Mouse (Mus musculus): ENCODE measurements at regions not wholly inside any gene's neighbourhood (a gene's known extent, or its start where the extent isn't known, plus 50 kb on each side); places are given as distances from the start of the nearest gene placed in this dataset.

GRCm38 (mm10) chr3:21423139-21423538 lies 653.3 kb upstream of the Tbl1xr1 start:
- Histone ChIP-seq H3K36me3 (ENCODE audit: insufficient read depth, low read length) (no peaks in the 10 kb centered on the region), H3K9me3 (ENCODE audit: low read length) (no peaks in the 10 kb centered on the region), H3K4me1 (replicated peaks; ENCODE audit: low read depth, low read length) (no peaks in the 10 kb centered on the region), H3K27me3 (ENCODE audit: insufficient read depth, low read length) (no peaks in the 10 kb centered on the region), H3K4me3 (replicated peaks; ENCODE audit: low read length) (no peak overlapping the region)
- TF ChIP-seq NANOG (IDR thresholded peaks at IDR 0.05; ENCODE audit: borderline replicate concordance, low read length), result no peak
- no peak for TF ChIP-seq CTCF (conservative IDR thresholded peaks at IDR 0.05; ENCODE audit: low read length)
- no peak for TF ChIP-seq POU5F1 (IDR thresholded peaks at IDR 0.05; ENCODE audit: borderline replicate concordance, low read length)

DNA sequence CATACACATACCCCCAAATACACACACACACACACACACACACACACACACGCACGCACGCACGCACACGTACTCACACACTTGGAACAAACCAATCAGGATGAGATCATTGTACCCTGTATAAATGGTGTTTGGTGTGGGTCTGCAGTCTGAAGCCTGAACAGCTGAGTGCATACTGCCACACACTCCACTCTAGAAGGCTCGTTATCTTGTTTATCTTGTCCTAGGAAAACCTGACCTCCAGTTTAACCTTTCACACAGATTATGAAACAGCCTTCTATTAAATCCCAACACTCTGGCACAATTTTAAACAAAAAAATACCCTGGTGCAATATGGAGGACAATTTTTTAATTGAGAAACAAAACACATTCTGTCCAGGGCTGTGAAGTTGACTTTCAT lies 649.9 kb upstream of the Tbl1xr1 start:
- Histone ChIP-seq H3K27me3 (ENCODE audit: insufficient read depth, low read length) (no peaks in the 10 kb centered on the region), H3K4me3 (replicated peaks; ENCODE audit: low read length) (no peak overlapping the region), H3K9me3 (ENCODE audit: low read length) (no peaks in the 10 kb centered on the region), H3K4me1 (replicated peaks; ENCODE audit: low read depth, low read length) (no peaks in the 10 kb centered on the region), H3K36me3 (ENCODE audit: insufficient read depth, low read length) (no peaks in the 10 kb centered on the region)
- TF ChIP-seq CTCF (conservative IDR thresholded peaks at IDR 0.05; ENCODE audit: low read length), result no peak
- TF ChIP-seq NANOG (IDR thresholded peaks at IDR 0.05; ENCODE audit: borderline replicate concordance, low read length), result no peak
- TF ChIP-seq POU5F1 (IDR thresholded peaks at IDR 0.05; ENCODE audit: borderline replicate concordance, low read length), result no peak

- Histone ChIP-seq H3K9me3 (ENCODE audit: low read length) (no peaks in the 10 kb centered on the region), H3K4me1 (replicated peaks; ENCODE audit: low read depth, low read length) (no peaks in the 10 kb centered on the region), H3K27me3 (ENCODE audit: insufficient read depth, low read length) (no peaks in the 10 kb centered on the region), H3K4me3 (replicated peaks; ENCODE audit: low read length) (no peak overlapping the region), H3K36me3 (ENCODE audit: insufficient read depth, low read length) (no peaks in the 10 kb centered on the region)
- TF ChIP-seq NANOG (IDR thresholded peaks at IDR 0.05; ENCODE audit: borderline replicate concordance, low read length), result no peak
- TF ChIP-seq CTCF (conservative IDR thresholded peaks at IDR 0.05; ENCODE audit: low read length), result no peak
- no peak for TF ChIP-seq POU5F1 (IDR thresholded peaks at IDR 0.05; ENCODE audit: borderline replicate concordance, low read length)
Observed at GRCm38 (mm10) chr3:21427408-21428031, 648.9 kb upstream of the Tbl1xr1 start.

DNA sequence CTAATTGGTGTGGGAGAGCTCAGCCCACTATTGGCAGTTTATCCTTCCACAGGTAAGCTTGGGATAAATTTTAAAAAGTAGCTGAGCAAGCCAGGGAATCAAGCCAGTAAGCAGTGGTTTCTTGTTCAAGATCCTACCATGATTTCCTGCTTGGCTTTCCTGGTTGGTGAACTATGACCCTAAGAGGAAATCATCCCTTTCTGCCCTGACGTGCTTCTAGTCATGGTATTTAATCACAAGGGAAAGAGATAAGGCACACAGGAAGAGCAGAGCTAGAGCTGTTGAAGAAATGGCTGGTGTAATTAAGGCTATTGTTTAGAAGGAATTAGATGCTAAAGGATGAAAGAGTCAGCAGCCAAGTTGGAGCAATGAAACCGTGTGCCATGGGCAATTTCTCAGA lies 648.3 kb upstream of the Tbl1xr1 start:
- Histone ChIP-seq H3K4me1 (replicated peaks; ENCODE audit: low read depth, low read length) (no peaks in the 10 kb centered on the region), H3K4me3 (replicated peaks; ENCODE audit: low read length) (no peak overlapping the region), H3K27me3 (ENCODE audit: insufficient read depth, low read length) (no peaks in the 10 kb centered on the region), H3K36me3 (ENCODE audit: insufficient read depth, low read length) (no peaks in the 10 kb centered on the region), H3K9me3 (ENCODE audit: low read length) (no peaks in the 10 kb centered on the region)
- TF ChIP-seq NANOG (IDR thresholded peaks at IDR 0.05; ENCODE audit: borderline replicate concordance, low read length) (no peak), POU5F1 (IDR thresholded peaks at IDR 0.05; ENCODE audit: borderline replicate concordance, low read length) (no peak), CTCF (conservative IDR thresholded peaks at IDR 0.05; ENCODE audit: low read length) (no peak)

DNA sequence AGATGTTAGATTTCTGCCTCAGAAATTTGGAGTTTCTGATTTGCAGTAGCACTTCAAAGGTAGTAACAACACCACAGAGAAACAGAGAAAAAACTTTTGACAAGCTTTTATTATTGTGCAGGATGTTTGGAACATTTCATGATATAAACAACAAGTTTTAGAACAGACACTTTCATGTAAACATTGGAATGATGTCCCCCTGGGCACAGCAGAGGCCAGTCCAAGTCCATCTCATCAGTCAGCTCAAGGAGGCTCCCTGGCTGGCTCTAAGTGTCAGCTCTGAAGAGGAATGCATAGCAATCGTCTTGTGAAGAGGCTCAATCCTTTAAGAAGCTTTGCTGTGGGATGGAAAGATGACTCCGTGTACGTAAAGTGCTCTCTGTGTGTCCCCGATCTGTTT lies 612.2 kb upstream of the Tbl1xr1 start:
- H3K4me3 ChIP-seq (replicated peaks; ENCODE audit: low read length), result no peak overlapping the region
- H3K36me3 ChIP-seq (ENCODE audit: insufficient read depth, low read length), result no peaks in the 10 kb centered on the region
- TF ChIP-seq POU5F1 (IDR thresholded peaks at IDR 0.05; ENCODE audit: borderline replicate concordance, low read length) (no peak), NANOG (IDR thresholded peaks at IDR 0.05; ENCODE audit: borderline replicate concordance, low read length) (no peak), CTCF (conservative IDR thresholded peaks at IDR 0.05; ENCODE audit: low read length) (no peak)
- H3K9me3 ChIP-seq (ENCODE audit: low read length), result peaks cover 20% of the 10 kb centered on the region
- H3K27me3 ChIP-seq (ENCODE audit: insufficient read depth, low read length), result no peaks in the 10 kb centered on the region
- H3K4me1 ChIP-seq (replicated peaks; ENCODE audit: low read depth, low read length), result no peaks in the 10 kb centered on the region

DNA sequence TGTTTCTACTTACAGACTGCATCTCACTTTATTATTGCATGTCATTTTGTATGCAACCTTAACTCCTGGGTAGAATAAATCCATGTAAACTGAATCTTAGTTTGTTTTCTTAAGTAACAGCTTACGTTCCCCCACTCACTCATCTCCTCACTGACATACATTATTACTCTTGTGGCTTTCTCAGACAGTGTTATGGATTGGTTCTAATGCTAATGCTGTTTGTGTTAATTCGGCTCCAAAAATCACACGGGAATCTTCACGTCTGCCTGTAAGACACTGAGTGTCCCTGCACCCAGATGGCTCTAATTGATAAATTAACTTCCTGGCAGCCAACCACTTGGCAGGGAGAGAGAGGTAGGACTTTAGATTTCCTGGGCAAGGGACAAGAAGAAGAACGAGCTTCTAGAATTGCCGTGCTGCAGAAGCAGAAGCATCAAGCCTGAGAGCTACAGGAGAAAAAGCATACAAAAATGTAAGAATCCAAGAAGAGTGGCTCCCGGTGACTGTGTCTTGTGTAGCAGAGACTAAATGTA lies 610.3 kb upstream of the Tbl1xr1 start:
- Histone ChIP-seq H3K4me1 (replicated peaks; ENCODE audit: low read depth, low read length) (no peaks in the 10 kb centered on the region), H3K36me3 (ENCODE audit: insufficient read depth, low read length) (no peaks in the 10 kb centered on the region), H3K27me3 (ENCODE audit: insufficient read depth, low read length) (no peaks in the 10 kb centered on the region), H3K4me3 (replicated peaks; ENCODE audit: low read length) (no peak overlapping the region), H3K9me3 (ENCODE audit: low read length) (peaks cover 2% of the 10 kb centered on the region)
- TF ChIP-seq POU5F1 (IDR thresholded peaks at IDR 0.05; ENCODE audit: borderline replicate concordance, low read length) (no peak), NANOG (IDR thresholded peaks at IDR 0.05; ENCODE audit: borderline replicate concordance, low read length) (no peak), CTCF (conservative IDR thresholded peaks at IDR 0.05; ENCODE audit: low read length) (no peak)

GRCm38 (mm10) chr3:21477366-21477765 lies 599.1 kb upstream of the Tbl1xr1 start:
- Histone ChIP-seq H3K27me3 (ENCODE audit: insufficient read depth, low read length) (no peaks in the 10 kb centered on the region), H3K4me1 (replicated peaks; ENCODE audit: low read depth, low read length) (peaks cover 9% of the 10 kb centered on the region; the same call in 1 of the 2 replicates), H3K9me3 (ENCODE audit: low read length) (peaks cover 14% of the 10 kb centered on the region), H3K4me3 (replicated peaks; ENCODE audit: low read length) (no peak overlapping the region), H3K36me3 (ENCODE audit: insufficient read depth, low read length) (peaks cover 3% of the 10 kb centered on the region; the same call in 1 of the 2 replicates)
- no peak for TF ChIP-seq CTCF (conservative IDR thresholded peaks at IDR 0.05; ENCODE audit: low read length)
- TF ChIP-seq NANOG (IDR thresholded peaks at IDR 0.05; ENCODE audit: borderline replicate concordance, low read length), result no peak
- no peak for TF ChIP-seq POU5F1 (IDR thresholded peaks at IDR 0.05; ENCODE audit: borderline replicate concordance, low read length)

DNA sequence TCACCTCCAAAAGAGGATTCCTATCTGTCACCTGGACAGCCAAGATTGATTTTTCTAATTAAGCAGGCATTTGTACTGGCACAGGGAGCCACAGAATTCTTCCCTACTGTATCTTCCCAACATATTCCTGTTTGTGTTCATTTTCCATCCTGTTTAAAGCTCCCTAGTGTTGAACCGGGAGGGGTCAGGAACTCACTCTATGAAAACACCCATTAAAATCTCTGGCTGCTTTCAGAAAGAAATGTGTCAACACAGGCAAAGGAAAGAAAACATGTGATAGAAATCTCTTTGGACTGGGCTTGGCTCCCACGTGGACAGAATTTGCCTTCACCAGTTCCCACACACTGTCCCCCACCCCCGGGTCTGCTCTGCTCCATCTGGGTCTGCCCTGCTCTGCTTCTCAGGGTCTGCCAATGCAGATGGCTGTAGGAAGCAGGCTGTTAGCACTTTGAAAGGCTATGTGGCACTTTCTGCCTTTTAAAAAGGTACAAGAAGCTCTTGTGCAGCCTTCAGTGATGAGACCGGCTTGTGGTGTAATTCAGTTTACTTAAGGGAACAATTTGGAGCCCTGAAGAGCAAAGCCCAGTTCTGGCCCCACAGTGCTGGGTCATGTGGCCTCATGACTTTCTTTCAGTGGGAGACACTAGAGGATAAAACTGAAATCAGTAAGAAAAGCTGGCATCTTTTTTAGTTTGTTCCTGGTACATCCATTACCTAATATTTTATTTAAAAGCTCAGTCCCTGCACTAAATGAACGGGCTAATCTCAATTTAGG lies 597.2 kb upstream of the Tbl1xr1 start:
- Histone ChIP-seq H3K4me3 (replicated peaks; ENCODE audit: low read length) (no peak overlapping the region), H3K27me3 (ENCODE audit: insufficient read depth, low read length) (no peaks in the 10 kb centered on the region), H3K4me1 (replicated peaks; ENCODE audit: low read depth, low read length) (peaks cover 9% of the 10 kb centered on the region; the same call in 1 of the 2 replicates), H3K36me3 (ENCODE audit: insufficient read depth, low read length) (no peaks in the 10 kb centered on the region), H3K9me3 (ENCODE audit: low read length) (no peaks in the 10 kb centered on the region)
- no peak for TF ChIP-seq NANOG (IDR thresholded peaks at IDR 0.05; ENCODE audit: borderline replicate concordance, low read length)
- TF ChIP-seq CTCF (conservative IDR thresholded peaks at IDR 0.05; ENCODE audit: low read length), result no peak
- TF ChIP-seq POU5F1 (IDR thresholded peaks at IDR 0.05; ENCODE audit: borderline replicate concordance, low read length), result no peak

All from E14TG2a.4 (cell line).